Mouse (Mus musculus) heart, embryonic 10.5 days (tissue): Measurements from ENCODE around the gene Nol8. TPM values are rescaled to one million over a fixed set of nuclear protein-coding genes. Genes with fewer than 3 reads are reported as not detected.

Experiments used
- DNase-seq: peaks from one replicate; pipeline ENCODE4 v3.0.0-alpha.2; 2017; ENCODE audit warnings: low spot score
- H3K27ac ChIP-seq: fragments of 300-500 bp; sonication (generic); 2 replicates; pipeline ENCODE4 v1.5.1; 2016; ENCODE audit warnings: mild to moderate bottlenecking
- H3K27me3 ChIP-seq: fragments of 300-500 bp; sonication (generic); 2 replicates; pipeline ENCODE4 v1.6.1; 2016; ENCODE audit warnings: mild to moderate bottlenecking; ENCODE audit not compliant: poor library complexity, insufficient read depth, severe bottlenecking
- H3K36me3 ChIP-seq: fragments of 300-500 bp; sonication (generic); 2 replicates; pipeline ENCODE4 v1.6.1; 2016; ENCODE audit warnings: mild to moderate bottlenecking, moderate library complexity
- H3K4me1 ChIP-seq: fragments of 300-500 bp; sonication (generic); 2 replicates; pipeline ENCODE4 v1.6.1; 2016; ENCODE audit warnings: mild to moderate bottlenecking
- H3K4me3 ChIP-seq: fragments of 300-500 bp; sonication (generic); 2 replicates; pipeline ENCODE4 v1.5.1; 2016; ENCODE audit warnings: mild to moderate bottlenecking, moderate library complexity
- H3K9me3 ChIP-seq: fragments of 300-500 bp; sonication (generic); 2 replicates; pipeline ENCODE4 v1.6.1; 2016; ENCODE audit warnings: mild to moderate bottlenecking, moderate library complexity
- WGBS: fragments of 180-500 bp; shearing (Covaris S2); methylation state at CpG from one replicate; pipeline ENCODE4 v1.1.7; 2016; 5-methylcytosine and 5-hydroxymethylcytosine counted together
- polyA plus RNA-seq: library from polyadenylated mRNA; unstranded; fragments of >200 nt; fragmentation: Nextera tagmentation; extraction: Ambion mirVana; gene quantifications from 2 replicates; pipeline ENCODE4 v1.2.1, GENCODE M21; 2016

Nol8 gene
- polyA plus RNA-seq, 1 experiment from 2014 or later, result 16.9 TPM

- H3K4me1 ChIP-seq, result no peaks in the 10 kb centered on the region
- no peaks in the 10 kb centered on the region for H3K36me3 ChIP-seq
- no peaks in the 10 kb centered on the region for H3K9me3 ChIP-seq
- no peak for DNase-seq
- 69% methylated on average over 2 of the region's 2 CpGs for WGBS
- no peak overlapping the region for H3K4me3 ChIP-seq
- no peak overlapping the region for H3K27ac ChIP-seq
- no peaks in the 10 kb centered on the region for H3K27me3 ChIP-seq
Measured at GRCm38 (mm10) chr13:49644731-49645529, 7.9 kb upstream of the Nol8 start.

- Histone ChIP-seq H3K9me3 (no peaks in the 10 kb centered on the region), H3K27ac (no peak overlapping the region), H3K36me3 (no peaks in the 10 kb centered on the region), H3K4me3 (no peak overlapping the region), H3K27me3 (no peaks in the 10 kb centered on the region), H3K4me1 (no peaks in the 10 kb centered on the region)
- no peak for DNase-seq
- 67% methylated on average over 1 of the region's 1 CpGs for WGBS
Measured at GRCm38 (mm10) chr13:49646019-49646418, 6.9 kb upstream of the Nol8 start.

- Histone ChIP-seq H3K27me3 (no peaks in the 10 kb centered on the region), H3K4me3 (no peak overlapping the region), H3K27ac (no peak overlapping the region), H3K4me1 (peaks cover 14% of the 10 kb centered on the region; the same call in 1 of the 2 replicates), H3K36me3 (0 out of 2 replicates have a peak, but pooled peaks cover 1% of the 10 kb centered on the region), H3K9me3 (no peaks in the 10 kb centered on the region)
- no peak for DNase-seq
- 44% methylated on average over 2 of the region's 2 CpGs for WGBS
Measured at GRCm38 (mm10) chr13:49651136-49651535, 1.7 kb upstream of the Nol8 start.

- Histone ChIP-seq H3K27ac (peak overlapping the region; percentile 82), H3K4me1 (peaks cover 14% of the 10 kb centered on the region; the same call in 1 of the 2 replicates), H3K36me3 (peaks cover 6% of the 10 kb centered on the region; the same call in 1 of the 2 replicates), H3K4me3 (peak overlapping the region; percentile 79), H3K27me3 (no peaks in the 10 kb centered on the region), H3K9me3 (no peaks in the 10 kb centered on the region)
- 2% methylated on average over 4 of the region's 4 CpGs for WGBS
- no peak for DNase-seq
Measured at GRCm38 (mm10) chr13:49651781-49652351, 1.0 kb upstream of the Nol8 start.

- Histone ChIP-seq H3K9me3 (no peaks in the 10 kb centered on the region), H3K27ac (peak overlapping the region; percentile 84), H3K27me3 (no peaks in the 10 kb centered on the region), H3K4me1 (peaks cover 14% of the 10 kb centered on the region; the same call in 1 of the 2 replicates), H3K36me3 (peaks cover 17% of the 10 kb centered on the region), H3K4me3 (peak overlapping the region; percentile 79)
- under 1% methylated on average over 16 of the region's 16 CpGs for WGBS
- DNase-seq, result peak; percentile 84
Measured at GRCm38 (mm10) chr13:49653180-49653541, 283 bp downstream of the Nol8 start.

GRCm38 (mm10) chr13:49677793-49678192 lies 24.9 kb downstream of the Nol8 start:
- Histone ChIP-seq H3K4me3 (no peak overlapping the region), H3K36me3 (peaks cover 50% of the 10 kb centered on the region)
- 87% methylated on average over 2 of the region's 2 CpGs for WGBS

GRCm38 (mm10) chr13:49681351-49682232 lies 28.7 kb downstream of the Nol8 start, which contains the start of gene Iars:
Gene Iars, plus strand, starts transcription at chr13:49682100.
- Histone ChIP-seq H3K4me1 (peaks cover 11% of the 10 kb centered on the region; the same call in 1 of the 2 replicates), H3K9me3 (no peaks in the 10 kb centered on the region), H3K36me3 (peaks cover 21% of the 10 kb centered on the region), H3K27ac (peak within 1 kb of the TSS; percentile 86), H3K4me3 (peak within 1 kb of the TSS; percentile 84), H3K27me3 (no peaks in the 10 kb centered on the region)
- peak; percentile 99 for DNase-seq
- WGBS, result 4% methylated on average over 26 of the region's 26 CpGs

More at GRCm38 (mm10) chr13:49677793-49678192, 24.9 kb downstream of the Nol8 start:
- H3K27me3 ChIP-seq, result no peaks in the 10 kb centered on the region
- H3K4me1 ChIP-seq, result no peaks in the 10 kb centered on the region; the same call in 1 of the 2 replicates
- DNase-seq, result no peak
- no peak overlapping the region for H3K27ac ChIP-seq
- H3K9me3 ChIP-seq, result no peaks in the 10 kb centered on the region

GRCm38 (mm10) chr13:49682233-49682846 lies 29.5 kb downstream of the Nol8 start:
- WGBS, result under 1% methylated on average over 20 of the region's 20 CpGs
- peak overlapping the region; percentile 86 for H3K27ac ChIP-seq
- no peak for DNase-seq
- H3K27me3 ChIP-seq, result no peaks in the 10 kb centered on the region
- H3K36me3 ChIP-seq, result peaks cover 15% of the 10 kb centered on the region; the same call in 1 of the 2 replicates
- H3K4me3 ChIP-seq, result peak overlapping the region; percentile 84
- no peaks in the 10 kb centered on the region for H3K9me3 ChIP-seq
- H3K4me1 ChIP-seq, result peaks cover 11% of the 10 kb centered on the region; the same call in 1 of the 2 replicates

- Histone ChIP-seq H3K9me3 (no peaks in the 10 kb centered on the region), H3K36me3 (peaks cover 22% of the 10 kb centered on the region), H3K27me3 (no peaks in the 10 kb centered on the region), H3K4me3 (no peak overlapping the region), H3K27ac (no peak overlapping the region), H3K4me1 (peaks cover 11% of the 10 kb centered on the region; the same call in 1 of the 2 replicates)
- DNase-seq, result no peak
- 85% methylated on average over 4 of the region's 4 CpGs for WGBS
Measured at GRCm38 (mm10) chr13:49684266-49684665, 31.4 kb downstream of the Nol8 start.

GRCm38 (mm10) chr13:49691056-49691455 lies 38.2 kb downstream of the Nol8 start:
- peaks cover 61% of the 10 kb centered on the region for H3K36me3 ChIP-seq
- no peaks in the 10 kb centered on the region for H3K9me3 ChIP-seq
- no peaks in the 10 kb centered on the region for H3K27me3 ChIP-seq
- H3K27ac ChIP-seq, result no peak overlapping the region
- no peak overlapping the region for H3K4me3 ChIP-seq
- H3K4me1 ChIP-seq, result no peaks in the 10 kb centered on the region
- DNase-seq, result no peak
- 96% methylated on average over 5 of the region's 5 CpGs for WGBS

GRCm38 (mm10) chr13:49703216-49703779 lies 50.4 kb downstream of the Nol8 start:
- no peak overlapping the region for H3K4me3 ChIP-seq
- H3K27me3 ChIP-seq, result no peaks in the 10 kb centered on the region
- WGBS, result 92% methylated on average over 11 of the region's 11 CpGs
- no peaks in the 10 kb centered on the region for H3K9me3 ChIP-seq
- DNase-seq, result no peak
- H3K36me3 ChIP-seq, result peaks cover 81% of the 10 kb centered on the region
- no peak overlapping the region for H3K27ac ChIP-seq
- H3K4me1 ChIP-seq, result no peaks in the 10 kb centered on the region
